Mouse (Mus musculus): ENCODE measurements around the gene Rfx7. TPM values are rescaled to one million over a fixed set of nuclear protein-coding genes. Genes with fewer than 3 reads are reported as not detected.
A peak's percentile ranks its signal among the peaks of the same experiment; 100 is the strongest.
"Not testable (repeated sequence)": the region's sequence is repeated elsewhere in the genome, so short reads cannot be mapped to it uniquely, and the experiment has no call there.

Rfx7 gene
- polyA plus RNA-seq, 1 experiment from 2014 or later = 12.6 TPM

DNA sequence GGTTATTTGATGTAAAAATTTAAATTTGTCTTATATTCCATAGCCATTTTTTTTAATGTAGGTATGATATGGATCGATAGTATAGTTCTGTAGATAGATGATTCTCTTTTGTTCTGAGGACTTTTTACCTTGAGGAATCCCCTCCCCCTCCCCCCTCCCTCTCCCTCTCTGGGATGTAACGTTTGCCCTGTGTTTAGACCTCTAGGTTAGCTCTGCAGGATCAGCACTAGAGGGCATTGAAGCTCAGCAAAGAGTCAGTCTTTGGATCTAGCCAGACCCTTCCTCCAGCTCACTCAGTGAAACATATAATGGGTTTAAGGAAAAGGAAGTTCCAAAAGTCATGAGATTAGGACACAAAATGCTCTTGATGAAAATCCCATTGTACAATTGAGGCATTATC, 35.1 kb downstream of the Rfx7 start:
- Histone ChIP-seq H3K4me1 (ENCODE audit: control insufficient read depth, insufficient read depth, low read length) (no peaks in the 10 kb centered on the region), H3K4me3 (ENCODE audit: low read depth, low read length) (no peak overlapping the region), H3K27ac (replicated peaks; ENCODE audit: low read depth, low read length) (no peak overlapping the region), H3K27me3 (replicated peaks; ENCODE audit: control insufficient read depth, insufficient read depth, low read length) (no peaks in the 10 kb centered on the region), H3K9me3 (ENCODE audit: control insufficient read depth, low read length) (0 out of 2 replicates have a peak, but pooled peaks cover 3% of the 10 kb centered on the region), H3K9ac (ENCODE audit: low read depth, low read length) (no peak overlapping the region), H3K36me3 (ENCODE audit: control insufficient read depth, insufficient read depth, low read length) (0 out of 2 replicates have a peak, but pooled peaks cover 3% of the 10 kb centered on the region), H3K4me2 (ENCODE audit: low read depth, low read length) (no peak overlapping the region)
- DNase-seq (ENCODE audit: low spot score) = no peak
- ATAC-seq (ENCODE audit: low read depth) = no peak
- 53% methylated on average over 2 of the region's 2 CpGs for WGBS

DNA sequence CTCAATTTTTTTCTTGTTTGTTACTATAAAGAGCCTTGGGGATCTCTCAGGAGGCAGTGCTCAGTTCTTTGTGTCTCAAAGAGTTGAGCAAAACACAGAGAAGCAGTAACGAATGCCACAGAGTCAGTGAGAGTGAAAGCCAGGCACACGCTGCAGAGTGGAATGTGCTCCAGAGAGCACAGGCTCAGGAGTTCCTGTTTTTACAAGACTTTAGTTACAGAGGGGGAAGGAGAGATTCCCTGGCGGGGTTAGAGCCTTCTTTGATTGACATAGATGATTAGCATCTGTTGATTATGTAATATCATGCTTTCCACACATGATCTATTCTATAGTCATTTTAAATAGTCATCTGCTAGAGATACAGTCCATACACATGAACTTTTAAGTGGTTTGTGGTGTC, 48.2 kb downstream of the Rfx7 start:
- no peak overlapping the region for H3K9ac ChIP-seq (ENCODE audit: low read depth, low read length)
- no peaks in the 10 kb centered on the region for H3K27me3 ChIP-seq (replicated peaks; ENCODE audit: control insufficient read depth, insufficient read depth, low read length)
- 14% methylated on average over 3 of the region's 3 CpGs for WGBS
- H3K9me3 ChIP-seq (ENCODE audit: control insufficient read depth, low read length) = no peaks in the 10 kb centered on the region
- 0 out of 2 replicates have a peak, but pooled peaks cover 3% of the 10 kb centered on the region for H3K36me3 ChIP-seq (ENCODE audit: control insufficient read depth, insufficient read depth, low read length)
- ATAC-seq (ENCODE audit: low read depth) (0 out of 2 replicates have a peak, but pooled peaks have one; percentile 41), DNase-seq (ENCODE audit: low spot score) (peak; percentile 34)
- no peak overlapping the region for H3K4me3 ChIP-seq (ENCODE audit: low read depth, low read length)
- H3K27ac ChIP-seq (replicated peaks; ENCODE audit: low read depth, low read length) = no peak overlapping the region
- H3K4me2 ChIP-seq (ENCODE audit: low read depth, low read length) = no peak overlapping the region
- H3K4me1 ChIP-seq (ENCODE audit: control insufficient read depth, insufficient read depth, low read length) = no peaks in the 10 kb centered on the region

DNA sequence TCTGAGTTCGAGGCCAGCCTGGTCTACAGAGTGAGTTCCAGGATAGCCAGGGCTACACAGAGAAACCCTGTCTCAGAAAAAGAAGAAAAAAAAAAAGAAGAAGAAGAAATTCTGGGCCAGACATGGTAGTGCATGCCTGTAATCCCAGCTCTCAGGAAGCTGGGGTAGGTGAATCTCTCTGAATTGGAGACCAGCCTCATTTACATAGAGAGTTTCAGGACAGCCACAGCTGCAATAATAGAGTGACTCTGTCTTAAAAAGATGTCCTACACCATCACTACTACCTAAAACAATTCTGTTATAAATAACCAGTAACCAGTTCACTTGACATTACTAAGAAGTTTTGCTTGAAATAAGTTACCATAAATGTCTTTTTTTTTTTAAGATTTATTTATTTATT, 58.8 kb downstream of the Rfx7 start:
- H3K9me3 ChIP-seq (ENCODE audit: control insufficient read depth, low read length) = no peaks in the 10 kb centered on the region
- H3K27me3 ChIP-seq (replicated peaks; ENCODE audit: control insufficient read depth, insufficient read depth, low read length) = no peaks in the 10 kb centered on the region
- no peaks in the 10 kb centered on the region for H3K4me1 ChIP-seq (ENCODE audit: control insufficient read depth, insufficient read depth, low read length)
- no peak for DNase-seq (ENCODE audit: low spot score)
- no peak overlapping the region for H3K4me2 ChIP-seq (ENCODE audit: low read depth, low read length)
- H3K9ac ChIP-seq (ENCODE audit: low read depth, low read length) = no peak overlapping the region
- WGBS = 92% methylated on average over 1 of the region's 1 CpGs
- H3K36me3 ChIP-seq (ENCODE audit: control insufficient read depth, insufficient read depth, low read length) = 0 out of 2 replicates have a peak, but pooled peaks cover 5% of the 10 kb centered on the region
- no peak for ATAC-seq (ENCODE audit: low read depth)
- no peak overlapping the region for H3K4me3 ChIP-seq (ENCODE audit: low read depth, low read length)
- no peak overlapping the region for H3K27ac ChIP-seq (replicated peaks; ENCODE audit: low read depth, low read length)

DNA sequence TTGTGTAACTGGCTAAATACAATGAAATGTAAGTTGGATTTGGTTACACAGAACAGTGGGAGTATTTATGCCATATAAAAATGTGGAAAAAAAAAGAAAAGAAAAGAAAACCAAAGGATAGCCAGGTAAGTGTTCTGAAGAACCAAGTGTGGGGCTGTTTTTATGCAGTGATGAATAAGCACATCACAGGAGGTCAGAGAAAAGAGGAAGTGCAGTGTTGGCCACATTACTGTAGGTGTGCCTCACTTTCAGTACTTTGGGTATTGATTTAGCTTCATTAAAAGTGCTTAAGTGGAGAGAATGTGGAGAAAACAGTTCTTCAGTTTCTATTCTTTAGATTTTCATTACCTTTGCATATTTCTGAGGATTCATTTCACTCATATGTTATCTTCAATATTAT, 60.0 kb downstream of the Rfx7 start:
- Histone ChIP-seq H3K4me2 (ENCODE audit: low read depth, low read length) (no peak overlapping the region), H3K4me1 (ENCODE audit: control insufficient read depth, insufficient read depth, low read length) (no peaks in the 10 kb centered on the region), H3K36me3 (ENCODE audit: control insufficient read depth, insufficient read depth, low read length) (0 out of 2 replicates have a peak, but pooled peaks cover 9% of the 10 kb centered on the region), H3K27me3 (replicated peaks; ENCODE audit: control insufficient read depth, insufficient read depth, low read length) (no peaks in the 10 kb centered on the region), H3K9me3 (ENCODE audit: control insufficient read depth, low read length) (no peaks in the 10 kb centered on the region), H3K9ac (ENCODE audit: low read depth, low read length) (no peak overlapping the region), H3K4me3 (ENCODE audit: low read depth, low read length) (no peak overlapping the region), H3K27ac (replicated peaks; ENCODE audit: low read depth, low read length) (no peak overlapping the region)
- no peak for DNase-seq (ENCODE audit: low spot score)
- no peak for ATAC-seq (ENCODE audit: low read depth)

DNA sequence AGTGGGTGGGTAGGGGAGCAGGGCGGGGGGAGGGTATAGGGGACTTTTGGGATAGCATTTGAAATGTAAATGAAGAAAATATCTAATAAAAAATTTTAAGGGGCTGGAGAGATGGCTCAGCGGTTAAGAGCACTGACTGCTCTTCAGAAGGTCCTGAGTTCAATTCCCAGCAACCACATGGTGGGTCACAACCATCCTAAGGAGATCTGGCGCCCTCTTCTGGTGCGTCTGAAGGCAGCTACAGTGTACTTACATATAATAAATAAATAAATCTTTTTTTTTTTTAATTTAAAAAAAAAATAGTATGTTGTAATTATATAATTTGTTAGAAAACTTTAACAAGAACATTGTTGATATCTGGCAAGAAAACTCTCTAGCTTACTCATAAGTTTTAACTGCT, 62.6 kb downstream of the Rfx7 start:
- 81% methylated on average over 4 of the region's 4 CpGs for WGBS

DNA sequence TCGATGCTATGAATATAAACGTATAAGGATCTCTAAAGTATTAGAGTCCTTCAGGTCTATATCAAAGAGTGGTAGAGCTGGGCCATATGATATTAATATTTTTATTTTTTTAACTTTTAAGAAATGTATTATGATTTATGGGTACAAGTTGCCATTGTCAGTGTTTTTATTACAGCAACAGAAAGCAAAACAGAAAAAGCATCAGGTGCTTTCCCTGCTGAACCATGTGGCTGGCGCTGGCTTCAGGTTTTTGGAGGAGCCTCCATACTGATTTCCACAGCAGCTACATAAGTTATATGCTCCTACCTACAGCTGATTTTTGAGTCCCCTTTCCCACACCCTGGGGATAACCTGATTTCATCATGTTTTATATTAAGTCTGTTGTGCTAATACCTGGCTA, 68.1 kb downstream of the Rfx7 start:
- DNase-seq (ENCODE audit: low spot score) = no peak
- Histone ChIP-seq H3K9me3 (ENCODE audit: control insufficient read depth, low read length) (no peaks in the 10 kb centered on the region), H3K27me3 (replicated peaks; ENCODE audit: control insufficient read depth, insufficient read depth, low read length) (no peaks in the 10 kb centered on the region), H3K4me3 (ENCODE audit: low read depth, low read length) (no peak overlapping the region), H3K4me1 (ENCODE audit: control insufficient read depth, insufficient read depth, low read length) (no peaks in the 10 kb centered on the region), H3K27ac (replicated peaks; ENCODE audit: low read depth, low read length) (no peak overlapping the region), H3K36me3 (ENCODE audit: control insufficient read depth, insufficient read depth, low read length) (peaks cover 15% of the 10 kb centered on the region; the same call in 1 of the 2 replicates), H3K9ac (ENCODE audit: low read depth, low read length) (no peak overlapping the region), H3K4me2 (ENCODE audit: low read depth, low read length) (no peak overlapping the region)
- no peak for ATAC-seq (ENCODE audit: low read depth)
- WGBS = 89% methylated on average over 3 of the region's 3 CpGs

More for the DNA sequence above, 62.6 kb downstream of the Rfx7 start:
- 0 out of 2 replicates have a peak, but pooled peaks cover 11% of the 10 kb centered on the region for H3K36me3 ChIP-seq (ENCODE audit: control insufficient read depth, insufficient read depth, low read length)
- DNase-seq (ENCODE audit: low spot score); H3K4me2 ChIP-seq (ENCODE audit: low read depth, low read length); ATAC-seq (ENCODE audit: low read depth); H3K27me3 ChIP-seq (replicated peaks; ENCODE audit: control insufficient read depth, insufficient read depth, low read length); H3K27ac ChIP-seq (replicated peaks; ENCODE audit: low read depth, low read length); H3K4me1 ChIP-seq (ENCODE audit: control insufficient read depth, insufficient read depth, low read length); H3K4me3 ChIP-seq (ENCODE audit: low read depth, low read length); H3K9ac ChIP-seq (ENCODE audit: low read depth, low read length); H3K9me3 ChIP-seq (ENCODE audit: control insufficient read depth, low read length): not testable (repeated sequence)

DNA sequence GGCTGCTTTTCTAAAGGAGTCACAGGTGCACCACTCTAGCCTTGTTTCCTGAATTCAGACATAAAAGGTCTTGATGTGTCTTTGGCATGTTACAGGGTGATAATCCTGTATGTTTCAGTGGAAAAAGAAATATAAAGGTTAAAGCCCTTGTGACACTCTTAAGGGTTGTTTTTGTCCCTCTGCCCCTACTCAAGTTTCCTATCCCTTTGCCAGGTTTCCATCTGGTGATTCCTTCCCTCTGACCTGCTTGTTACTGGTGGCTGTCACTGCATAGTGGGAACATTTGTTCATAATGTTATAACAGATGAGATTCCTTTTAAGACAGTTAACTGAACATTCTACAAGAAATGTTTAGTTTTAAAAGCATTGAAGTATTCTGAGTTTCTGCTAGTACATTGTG, 77.7 kb downstream of the Rfx7 start:
- DNase-seq (ENCODE audit: low spot score) = no peak
- H3K9me3 ChIP-seq (ENCODE audit: control insufficient read depth, low read length) = no peaks in the 10 kb centered on the region

DNA sequence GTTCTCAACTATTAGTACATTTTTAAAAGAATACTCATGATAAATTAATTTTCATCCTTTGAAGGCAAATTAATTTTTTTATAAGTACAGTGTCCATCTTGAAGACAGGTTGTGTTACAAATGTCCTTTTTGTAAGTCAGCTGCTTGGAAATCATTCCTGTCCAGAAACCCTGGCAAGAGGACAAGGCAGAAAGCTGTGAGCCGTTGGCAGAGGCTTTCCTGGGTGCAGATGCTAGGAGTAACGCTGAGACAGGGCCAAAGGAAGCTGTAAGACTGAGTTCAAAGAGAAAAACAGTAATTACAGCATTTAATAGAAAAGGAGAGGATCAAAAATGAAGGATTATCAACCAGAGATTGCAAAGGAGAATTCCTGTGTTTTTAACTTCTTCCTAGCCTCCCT, 81.8 kb downstream of the Rfx7 start:
- Histone ChIP-seq H3K36me3 (ENCODE audit: control insufficient read depth, insufficient read depth, low read length) (peaks cover 45% of the 10 kb centered on the region), H3K9me3 (ENCODE audit: control insufficient read depth, low read length) (no peaks in the 10 kb centered on the region), H3K4me3 (ENCODE audit: low read depth, low read length) (no peak overlapping the region), H3K27me3 (replicated peaks; ENCODE audit: control insufficient read depth, insufficient read depth, low read length) (no peaks in the 10 kb centered on the region), H3K4me2 (ENCODE audit: low read depth, low read length) (no peak overlapping the region), H3K4me1 (ENCODE audit: control insufficient read depth, insufficient read depth, low read length) (no peaks in the 10 kb centered on the region), H3K27ac (replicated peaks; ENCODE audit: low read depth, low read length) (no peak overlapping the region), H3K9ac (ENCODE audit: low read depth, low read length) (no peak overlapping the region)
- 54% methylated on average over 2 of the region's 2 CpGs for WGBS
- no peak for ATAC-seq (ENCODE audit: low read depth)
- DNase-seq (ENCODE audit: low spot score) = no peak

More for the DNA sequence above, 77.7 kb downstream of the Rfx7 start:
- Histone ChIP-seq H3K4me3 (ENCODE audit: low read depth, low read length) (no peak overlapping the region), H3K4me1 (ENCODE audit: control insufficient read depth, insufficient read depth, low read length) (no peaks in the 10 kb centered on the region), H3K36me3 (ENCODE audit: control insufficient read depth, insufficient read depth, low read length) (peaks cover 22% of the 10 kb centered on the region), H3K9ac (ENCODE audit: low read depth, low read length) (no peak overlapping the region), H3K4me2 (ENCODE audit: low read depth, low read length) (no peak overlapping the region), H3K27me3 (replicated peaks; ENCODE audit: control insufficient read depth, insufficient read depth, low read length) (no peaks in the 10 kb centered on the region), H3K27ac (replicated peaks; ENCODE audit: low read depth, low read length) (no peak overlapping the region)
- no peak for ATAC-seq (ENCODE audit: low read depth)

DNA sequence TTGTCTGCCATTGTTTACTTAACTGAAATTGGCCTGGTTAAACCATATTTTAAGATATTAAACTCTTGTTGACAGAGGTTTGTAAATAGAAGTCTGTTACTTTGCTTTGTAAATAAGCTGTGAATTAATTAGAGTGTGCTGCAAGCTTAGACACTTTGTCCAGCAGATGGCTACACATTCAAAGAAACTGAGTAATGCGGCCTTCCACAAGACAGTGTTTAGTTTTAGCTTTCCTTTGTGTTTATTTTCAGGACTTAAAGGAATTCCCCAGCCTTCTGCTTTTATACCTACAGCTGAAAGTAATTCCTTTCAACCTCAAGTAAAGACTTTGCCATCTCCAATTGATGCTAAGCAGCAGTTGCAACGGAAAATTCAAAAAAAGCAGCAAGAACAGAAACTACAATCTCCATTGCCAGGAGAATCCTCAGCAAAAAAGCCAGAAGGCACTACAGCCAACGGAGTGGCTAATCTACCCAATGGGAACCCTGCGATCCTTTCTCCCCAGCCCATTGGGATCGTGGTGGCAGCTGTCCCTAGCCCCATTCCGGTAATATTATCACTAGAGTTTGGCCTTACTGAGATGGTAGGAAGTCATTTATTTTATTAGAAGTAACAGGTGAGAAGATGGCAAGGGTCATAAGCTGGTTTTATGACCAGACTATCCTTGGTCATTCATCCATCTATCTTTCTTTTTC, 82.9 kb downstream of the Rfx7 start:
- no peaks in the 10 kb centered on the region for H3K27me3 ChIP-seq (replicated peaks; ENCODE audit: control insufficient read depth, insufficient read depth, low read length)
- H3K27ac ChIP-seq (replicated peaks; ENCODE audit: low read depth, low read length) = no peak overlapping the region
- DNase-seq (ENCODE audit: low spot score) (peak; percentile 71), ATAC-seq (ENCODE audit: low read depth) (no peak; the same call in 1 of the 2 replicates)
- H3K9me3 ChIP-seq (ENCODE audit: control insufficient read depth, low read length) = no peaks in the 10 kb centered on the region
- WGBS = 63% methylated on average over 6 of the region's 6 CpGs
- H3K4me2 ChIP-seq (ENCODE audit: low read depth, low read length) = no peak overlapping the region
- no peak overlapping the region for H3K4me3 ChIP-seq (ENCODE audit: low read depth, low read length)
- no peak overlapping the region for H3K9ac ChIP-seq (ENCODE audit: low read depth, low read length)
- H3K4me1 ChIP-seq (ENCODE audit: control insufficient read depth, insufficient read depth, low read length) = no peaks in the 10 kb centered on the region
- peaks cover 51% of the 10 kb centered on the region for H3K36me3 ChIP-seq (ENCODE audit: control insufficient read depth, insufficient read depth, low read length)
